Mouse (Mus musculus) stomach, postnatal 0 days (tissue): ENCODE measurements around the gene Nkx3-2. TPM values are rescaled to one million over a fixed set of nuclear protein-coding genes. Genes with fewer than 3 reads are reported as not detected.

Experiments
- ATAC-seq: fragments of 200-750 bp; cut with Nextera tagmentation; 2 replicates; pipeline ENCODE4 v1.8.0; 2017; ENCODE audit not compliant: low FRiP score, low TSS enrichment
- DNase-seq: peaks from one replicate; pipeline ENCODE4 v3.0.0-alpha.2; 2016; ENCODE audit warnings: low spot score
- H3K27ac ChIP-seq: fragments of 300-500 bp; sonication (generic); replicated peaks from 2 replicates; pipeline ENCODE4 v1.5.1; 2014; ENCODE audit warnings: mild to moderate bottlenecking, control low read depth
- H3K27me3 ChIP-seq: fragments of 300-500 bp; sonication (generic); 2 replicates; pipeline ENCODE4 v1.6.1; 2014; ENCODE audit warnings: low read length; ENCODE audit not compliant: control insufficient read depth, insufficient read depth
- H3K36me3 ChIP-seq: fragments of 300-500 bp; sonication (generic); 2 replicates; pipeline ENCODE4 v1.6.1; 2014; ENCODE audit warnings: low read length, mixed read lengths; ENCODE audit not compliant: control insufficient read depth, insufficient read depth
- H3K4me1 ChIP-seq: fragments of 300-500 bp; sonication (generic); replicated peaks from 2 replicates; pipeline ENCODE4 v1.6.1; 2014; ENCODE audit warnings: antibody characterized with exemption; ENCODE audit not compliant: control insufficient read depth, insufficient read depth
- H3K4me2 ChIP-seq: fragments of 300-500 bp; sonication (generic); replicated peaks from 2 replicates; pipeline ENCODE4 v1.6.1; 2014; ENCODE audit warnings: low read depth, mild to moderate bottlenecking, control low read depth, moderate library complexity
- H3K4me3 ChIP-seq: fragments of 300-500 bp; sonication (generic); 2 replicates; pipeline ENCODE4 v1.5.1; 2014; ENCODE audit warnings: low read depth, low read length, control low read depth
- H3K9ac ChIP-seq: fragments of 300-500 bp; sonication (generic); 2 replicates; pipeline ENCODE4 v1.6.1; 2014; ENCODE audit warnings: mild to moderate bottlenecking, low read length, control low read depth, mixed read lengths
- H3K9me3 ChIP-seq: fragments of 300-500 bp; sonication (generic); 2 replicates; pipeline ENCODE4 v1.6.1; 2016; ENCODE audit warnings: low read length; ENCODE audit not compliant: control insufficient read depth
- CTCF ChIP-seq: IDR thresholded peaks from 2 replicates; pipeline ENCODE4 v1.5.1; 2016; ENCODE audit warnings: antibody characterized with exemption, low read depth, mild to moderate bottlenecking, moderate library complexity
- EP300 ChIP-seq: optimal IDR thresholded peaks from 2 replicates; pipeline ENCODE3; 2016; ENCODE audit warnings: antibody characterized with exemption
- WGBS: fragments of 180-500 bp; shearing (Covaris S2); extraction: QIAGEN DNeasy Blood & Tissue Kit; methylation state at CpG from one replicate; pipeline ENCODE4 v1.1.7; 2014; 5-methylcytosine and 5-hydroxymethylcytosine counted together
- polyA plus RNA-seq: library from polyadenylated mRNA; unstranded; fragments of >200 nt; fragmentation: Nextera tagmentation; extraction: Ambion mirVana; gene quantifications from 2 replicates; pipeline ENCODE4 v1.2.1, GENCODE M21; 2015

Nkx3-2 gene
- polyA plus RNA-seq, 1 experiment from 2014 or later = 1.0 TPM

GRCm38 (mm10) chr5:41755373-41755960 is 8.8 kb downstream of the Nkx3-2 start:
- no peaks in the 10 kb centered on the region for H3K4me1 ChIP-seq
- H3K9me3 ChIP-seq = no peaks in the 10 kb centered on the region
- 5% methylated on average over 23 of the region's 23 CpGs for WGBS
- no peak overlapping the region for H3K27ac ChIP-seq
- H3K4me2 ChIP-seq = peak overlapping the region; percentile 36
- no peak overlapping the region for H3K9ac ChIP-seq
- DNase-seq (no peak), ATAC-seq (no peak)
- TF ChIP-seq EP300 (no peak), CTCF (no peak)
- H3K27me3 ChIP-seq = peaks cover 17% of the 10 kb centered on the region
- H3K4me3 ChIP-seq = no peak overlapping the region
- H3K36me3 ChIP-seq = no peaks in the 10 kb centered on the region

- H3K9ac ChIP-seq = no peak overlapping the region
- 3% methylated on average over 16 of the region's 16 CpGs for WGBS
- no peak for TF ChIP-seq EP300
- no peak for TF ChIP-seq CTCF
- DNase-seq = no peak
- H3K9me3 ChIP-seq = no peaks in the 10 kb centered on the region
- peak overlapping the region; percentile 23 for H3K4me3 ChIP-seq
- no peaks in the 10 kb centered on the region for H3K36me3 ChIP-seq
- no peaks in the 10 kb centered on the region for H3K4me1 ChIP-seq
- H3K27me3 ChIP-seq = peaks cover 17% of the 10 kb centered on the region
- no peak for ATAC-seq
- no peak overlapping the region for H3K27ac ChIP-seq
- peak overlapping the region; percentile 36 for H3K4me2 ChIP-seq
Measured at GRCm38 (mm10) chr5:41754836-41755235, 9.5 kb downstream of the Nkx3-2 start.

GRCm38 (mm10) chr5:41754226-41754775 is 10.0 kb downstream of the Nkx3-2 start:
- no peak for DNase-seq
- H3K9ac ChIP-seq = no peak overlapping the region
- H3K27me3 ChIP-seq = peaks cover 17% of the 10 kb centered on the region
- H3K27ac ChIP-seq = no peak overlapping the region
- H3K36me3 ChIP-seq = no peaks in the 10 kb centered on the region
- no peaks in the 10 kb centered on the region for H3K9me3 ChIP-seq
- H3K4me2 ChIP-seq = peak overlapping the region; percentile 36
- H3K4me1 ChIP-seq = no peaks in the 10 kb centered on the region
- 6% methylated on average over 17 of the region's 17 CpGs for WGBS
- ATAC-seq = no peak
- TF ChIP-seq CTCF = no peak
- no peak for TF ChIP-seq EP300
- H3K4me3 ChIP-seq = peak overlapping the region; percentile 23

- Histone ChIP-seq H3K27me3 (peaks cover 12% of the 10 kb centered on the region), H3K36me3 (no peaks in the 10 kb centered on the region), H3K4me3 (no peak overlapping the region), H3K4me1 (no peaks in the 10 kb centered on the region), H3K4me2 (no peak overlapping the region), H3K27ac (no peak overlapping the region), H3K9ac (no peak overlapping the region), H3K9me3 (no peaks in the 10 kb centered on the region)
- TF ChIP-seq EP300 (no peak), CTCF (no peak)
- ATAC-seq = no peak
- DNase-seq = no peak
- 41% methylated on average over 4 of the region's 4 CpGs for WGBS
Measured at GRCm38 (mm10) chr5:41752721-41753120, 11.6 kb downstream of the Nkx3-2 start.

GRCm38 (mm10) chr5:41744898-41745780 is 19.2 kb downstream of the Nkx3-2 start:
- H3K27me3 ChIP-seq = peaks cover 3% of the 10 kb centered on the region; the same call in 1 of the 2 replicates
- DNase-seq = no peak
- WGBS = 11% methylated on average over 10 of the region's 15 CpGs
- no peak for ATAC-seq
- no peak overlapping the region for H3K27ac ChIP-seq
- TF ChIP-seq EP300 (no peak), CTCF (no peak)
- no peaks in the 10 kb centered on the region for H3K4me1 ChIP-seq
- H3K9me3 ChIP-seq = no peaks in the 10 kb centered on the region
- H3K4me2 ChIP-seq = no peak overlapping the region
- H3K4me3 ChIP-seq = no peak overlapping the region
- H3K36me3 ChIP-seq = no peaks in the 10 kb centered on the region
- no peak overlapping the region for H3K9ac ChIP-seq

GRCm38 (mm10) chr5:41744234-41744633 is 20.1 kb downstream of the Nkx3-2 start:
- DNase-seq (no peak), ATAC-seq (no peak)
- no peaks in the 10 kb centered on the region for H3K9me3 ChIP-seq
- WGBS = 21% methylated on average over 7 of the region's 7 CpGs
- no peak overlapping the region for H3K4me2 ChIP-seq
- H3K27ac ChIP-seq = no peak overlapping the region
- H3K27me3 ChIP-seq = peaks cover 3% of the 10 kb centered on the region; the same call in 1 of the 2 replicates
- H3K9ac ChIP-seq = no peak overlapping the region
- no peak overlapping the region for H3K4me3 ChIP-seq
- H3K36me3 ChIP-seq = no peaks in the 10 kb centered on the region
- H3K4me1 ChIP-seq = no peaks in the 10 kb centered on the region
- TF ChIP-seq CTCF (0 out of 2 replicates have a peak, but pooled peaks have one; percentile 22), EP300 (no peak)
